In the genomic region with DNA sequence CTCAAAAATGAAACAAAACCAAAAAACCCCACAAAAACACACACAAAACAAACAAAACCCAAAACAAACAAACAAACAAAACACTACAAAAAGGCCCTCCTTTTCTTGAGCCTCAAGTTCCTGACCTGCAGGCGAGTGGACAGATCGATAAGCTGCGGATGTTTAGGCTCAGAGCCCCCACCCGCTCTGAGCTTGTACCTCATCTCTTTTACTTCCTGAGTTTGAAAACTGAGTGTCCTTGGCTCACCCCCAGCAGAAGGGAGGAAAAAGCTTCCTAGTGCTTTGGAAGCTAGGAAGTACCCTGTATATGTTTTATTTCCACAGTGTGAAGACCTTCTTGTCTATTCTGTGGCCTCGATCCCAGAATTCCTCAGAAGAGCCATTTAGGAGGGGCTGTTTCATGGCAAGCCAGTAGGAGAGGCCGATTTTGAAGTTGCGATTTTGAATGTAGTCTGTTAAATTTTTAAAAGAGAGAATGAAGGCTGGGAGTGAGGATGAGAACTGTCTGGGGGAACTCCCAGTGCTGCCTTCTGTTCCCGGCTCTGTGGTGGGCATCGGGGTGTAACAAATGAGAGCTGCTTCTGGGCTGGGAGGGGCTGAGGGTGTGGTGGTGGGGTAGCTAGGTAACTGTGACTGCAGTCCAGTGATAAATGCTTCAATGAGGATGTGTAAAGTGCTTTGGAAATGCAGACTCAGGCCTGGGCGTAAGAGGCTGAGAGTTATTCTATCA, we compare ENCODE assay signal across 13 mouse cellular contexts. TPM values are rescaled to one million over a fixed set of nuclear protein-coding genes. Genes with fewer than 3 reads are reported as not detected.
DNase-seq lines count a peak whose midpoint lies in the region; ATAC-seq and TF ChIP-seq lines count a peak whose summit lies in the region.
"Had no signal": no experiment of that assay in that cellular context is flagged by ENCODE, and none has a peak within 500 bp of the region (broad histone marks: within the 10 kb centered on the region; RNA-seq: fewer than 3 reads in every experiment).

No protein-coding gene starts in this region.

- no peaks in the 10 kb centered on the region for H3K36me3 ChIP-seq in forebrain, postnatal 0 days (ENCODE audit: insufficient read depth)
- no peaks in the 10 kb centered on the region for H3K36me3 ChIP-seq in forebrain, embryonic 15.5 days
- H3K36me3 ChIP-seq in lung, postnatal 0 days (ENCODE audit: insufficient read depth, low read length) = no peaks in the 10 kb centered on the region
- H3K36me3 ChIP-seq in forebrain, embryonic 13.5 days (ENCODE audit: poor library complexity, severe bottlenecking) = no peaks in the 10 kb centered on the region
- H3K36me3 ChIP-seq: limb, embryonic 12.5 days had no signal

- no peak overlapping the region; the same call in 1 of the 2 replicates for H3K9ac ChIP-seq in forebrain, postnatal 0 days
- no peak overlapping the region for H3K9ac ChIP-seq in forebrain, embryonic 15.5 days (replicated peaks)
- H3K9ac ChIP-seq in lung, postnatal 0 days (replicated peaks; ENCODE audit: low read depth) = no peak overlapping the region
- no peak overlapping the region for H3K9ac ChIP-seq in forebrain, embryonic 13.5 days
- H3K9ac ChIP-seq: limb, embryonic 12.5 days had no signal

- no peak for TF ChIP-seq CTCF in forebrain, postnatal 0 days (IDR thresholded peaks at IDR 0.05; ENCODE audit: low read depth)
- TF ChIP-seq CTCF in left cerebral cortex, adult 2 months (IDR thresholded peaks at IDR 0.05) = no peak
- no peak for TF ChIP-seq CTCF in lung, postnatal 0 days (IDR thresholded peaks at IDR 0.05)

- ATAC-seq in forebrain, postnatal 0 days = no peak
- ATAC-seq in forebrain, embryonic 15.5 days (replicated peaks) = no peak
- peak; percentile 23; the same call in 1 of the 2 replicates for ATAC-seq in lung, postnatal 0 days
- no peak for ATAC-seq in forebrain, embryonic 13.5 days
- ATAC-seq: forebrain, embryonic 14.5 days had no signal

- no peaks in the 10 kb centered on the region for H3K27me3 ChIP-seq in forebrain, postnatal 0 days (ENCODE audit: insufficient read depth, low read length)
- no peaks in the 10 kb centered on the region for H3K27me3 ChIP-seq in forebrain, embryonic 15.5 days
- no peaks in the 10 kb centered on the region for H3K27me3 ChIP-seq in lung, postnatal 0 days (replicated peaks; ENCODE audit: insufficient read depth, low read length)
- peaks cover 10% of the 10 kb centered on the region; the same call in 1 of the 2 replicates for H3K27me3 ChIP-seq in forebrain, embryonic 13.5 days

- 0 out of 2 replicates have a peak, but pooled peaks cover 4% of the 10 kb centered on the region for H3K4me1 ChIP-seq in forebrain, postnatal 0 days (ENCODE audit: insufficient read depth)
- peaks cover 13% of the 10 kb centered on the region; the same call in 1 of the 2 replicates for H3K4me1 ChIP-seq in forebrain, embryonic 15.5 days
- H3K4me1 ChIP-seq in lung, postnatal 0 days (ENCODE audit: insufficient read depth, low read depth, low read length) = no peaks in the 10 kb centered on the region
- H3K4me1 ChIP-seq in forebrain, embryonic 13.5 days = peaks cover under 1% of the 10 kb centered on the region

- whole genome bisulfite sequencing in forebrain, postnatal 0 days = 71% methylated on average over 10 of the region's 10 CpGs
- WGBS in forebrain, embryonic 15.5 days = 73% methylated on average over 10 of the region's 10 CpGs
- 46% methylated on average over 10 of the region's 10 CpGs for WGBS in lung, postnatal 0 days
- WGBS in forebrain, embryonic 13.5 days = 73% methylated on average over 10 of the region's 10 CpGs

- no peak for DNase-seq in forebrain, postnatal 0 days
- no peak for DNase-seq in left cerebral cortex, adult 2 months (ENCODE audit: extremely low spot score in 1 of 2, low spot score in 2 of 2)
- DNase-seq in left cerebral cortex, postnatal 36 days (ENCODE audit: low spot score in 2 of 2) = no peak
- peak; percentile 9 for DNase-seq in c-Kit-positive CD71-positive TER-119-negative erythroid progenitor cells, embryonic 14.5 days (ENCODE audit: low read depth)
- DNase-seq in lung, postnatal 0 days (ENCODE audit: low spot score) = no peak
- no peak for DNase-seq in spleen, postnatal 10 days (ENCODE audit: low spot score in 2 of 2)
- DNase-seq: heart, adult 18-20 months; right cerebral cortex, adult 18-20 months had no signal

- TF ChIP-seq EP300 in lung, postnatal 0 days (IDR thresholded peaks at IDR 0.05) = peak; percentile 43

- peak overlapping the region; percentile 27; the same call in 1 of the 2 replicates for H3K4me2 ChIP-seq in forebrain, postnatal 0 days (ENCODE audit: low read depth)
- H3K4me2 ChIP-seq in forebrain, embryonic 15.5 days (replicated peaks) = no peak overlapping the region
- 0 out of 2 replicates have a peak overlapping the region, but pooled peaks have one; percentile 22 for H3K4me2 ChIP-seq in lung, postnatal 0 days (replicated peaks; ENCODE audit: low read depth, low read length)
- H3K4me2 ChIP-seq in forebrain, embryonic 13.5 days = no peak overlapping the region
- H3K4me2 ChIP-seq: limb, embryonic 12.5 days had no signal

- H3K9me3 ChIP-seq in forebrain, postnatal 0 days (ENCODE audit: low read length) = no peaks in the 10 kb centered on the region
- H3K9me3 ChIP-seq in forebrain, embryonic 15.5 days = no peaks in the 10 kb centered on the region
- no peaks in the 10 kb centered on the region for H3K9me3 ChIP-seq in lung, postnatal 0 days (ENCODE audit: low read length)
- H3K9me3 ChIP-seq in forebrain, embryonic 13.5 days (replicated peaks) = no peaks in the 10 kb centered on the region
- H3K9me3 ChIP-seq: limb, embryonic 12.5 days had no signal

- no peak overlapping the region for H3K27ac ChIP-seq in forebrain, postnatal 0 days (ENCODE audit: low read depth, low read length)
- H3K27ac ChIP-seq in forebrain, embryonic 15.5 days (replicated peaks) = no peak overlapping the region
- peak overlapping the region; percentile 47; the same call in 1 of the 2 replicates for H3K27ac ChIP-seq in left cerebral cortex, adult 2 months
- no peak overlapping the region for H3K27ac ChIP-seq in lung, postnatal 0 days (ENCODE audit: low read length)
- H3K27ac ChIP-seq in forebrain, embryonic 13.5 days = no peak overlapping the region
- H3K27ac ChIP-seq: limb, embryonic 12.5 days had no signal

- no peak overlapping the region for H3K4me3 ChIP-seq in forebrain, postnatal 0 days (ENCODE audit: low read depth, low read length)
- no peak overlapping the region for H3K4me3 ChIP-seq in forebrain, embryonic 15.5 days
- peak overlapping the region; percentile 31 for H3K4me3 ChIP-seq in left cerebral cortex, adult 2 months
- H3K4me3 ChIP-seq in lung, postnatal 0 days (ENCODE audit: low read depth, low read length) = no peak overlapping the region
- H3K4me3 ChIP-seq in forebrain, embryonic 13.5 days = no peak overlapping the region
- H3K4me3 ChIP-seq: limb, embryonic 12.5 days; myocyte had no signal

- intact Hi-C loops in left cerebral cortex, adult 2 months (cut with DNase I) = no loop called here
- intact Hi-C loops in left cerebral cortex, postnatal 36 days (cut with DNase I) = loop anchor here (5.0 kb wide), 1 partner anchor 34 kb away; no protein-coding TSS in a partner anchor

RNA-seq across cellular contexts. Expression of a gene that starts 2.0 kb away (rescaled TPM):
- 46.4 and 58.7 TPM in 2 replicates for total RNA-seq in forebrain, postnatal 0 days (2014; rRNA removed)
- polyA plus RNA-seq in forebrain, postnatal 0 days (2015; fragmentation: Nextera tagmentation; extraction: Ambion mirVana) = 15.8 and 27.0 TPM in 2 replicates
- 13.1 and 14.0 TPM in 2 replicates for polyA plus RNA-seq in forebrain, embryonic 15.5 days (2015; fragmentation: Nextera tagmentation; extraction: Ambion mirVana)
- total RNA-seq in left cerebral cortex, adult 2 months (2021) = 100 to 1,000 TPM; 442 to 451 TPM
- total RNA-seq in left cerebral cortex, postnatal 36 days (2021) = 100 to 1,000 TPM; 419 to 456 TPM
- 4.4 and 5.0 TPM in 2 replicates for polyA plus RNA-seq in lung, postnatal 0 days (2015; fragmentation: Nextera tagmentation; extraction: Ambion mirVana)
- polyA plus RNA-seq in forebrain, embryonic 13.5 days (2015; fragmentation: Nextera tagmentation; extraction: Ambion mirVana) = 5.9 and 8.2 TPM in 2 replicates

Comparison
In these comparisons a context has a peak if more than half of its experiments do, and no peak if none do; other contexts are left out.
1. H3K4me2 ChIP-seq: peak in forebrain, postnatal 0 days (single experiment) and lung, postnatal 0 days (single experiment); none in forebrain, embryonic 15.5 days (single experiment) and forebrain, embryonic 13.5 days (single experiment).